Comparison of ENCODE assay signal across 8 mouse cellular contexts in the genomic region with DNA sequence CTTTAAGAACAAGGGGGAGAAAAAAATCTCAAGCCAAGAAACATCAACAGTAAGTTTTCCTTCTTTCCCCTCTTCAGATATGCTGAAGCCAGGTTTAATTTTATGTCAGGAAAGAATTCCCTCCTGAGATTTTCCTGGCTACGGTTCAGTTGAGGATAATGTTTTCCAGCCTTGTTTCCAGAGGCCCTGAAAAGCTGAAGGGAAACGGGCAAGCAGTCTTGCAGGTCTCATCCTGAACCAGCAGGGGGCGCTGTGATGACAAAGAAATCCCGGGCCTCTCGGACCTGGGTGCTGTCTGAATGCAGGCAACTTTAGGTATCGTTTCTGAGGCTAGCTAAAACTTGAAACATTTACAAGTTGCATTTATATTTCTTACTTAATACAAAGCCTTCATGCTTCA.
A peak's percentile ranks its signal among the peaks of the same experiment; 100 is the strongest.
DNase-seq lines count a peak whose midpoint lies in the region; ATAC-seq lines count a peak whose summit lies in the region.

No protein-coding gene starts in this region.

- H3K9ac ChIP-seq in forebrain, embryonic 11.5 days (ENCODE audit: low read length), result no peak overlapping the region

- intact Hi-C loops in heart, postnatal 36 days (cut with DNase I), result loop anchor here (1.0 to 10.0 kb wide), 6 partner anchors 41 to 387 kb away; no protein-coding TSS in a partner anchor

- H3K27ac ChIP-seq in forebrain, embryonic 11.5 days (ENCODE audit: low read depth, low read length), result no peak overlapping the region

- no peak overlapping the region for H3K4me2 ChIP-seq in forebrain, embryonic 11.5 days (ENCODE audit: low read depth, low read length, severe bottlenecking)

- 8% methylated on average over 6 of the region's 6 CpGs for WGBS in forebrain, embryonic 11.5 days

- no peak overlapping the region for H3K4me3 ChIP-seq in forebrain, embryonic 11.5 days (ENCODE audit: low read depth, low read length)

- peak; percentile 60; the same call in 1 of the 2 replicates for ATAC-seq in forebrain, embryonic 11.5 days (replicated peaks; ENCODE audit: low FRiP score)

- H3K27me3 ChIP-seq in forebrain, embryonic 11.5 days (ENCODE audit: control insufficient read depth, insufficient read depth, low read length), result no peaks in the 10 kb centered on the region

- no peaks in the 10 kb centered on the region for H3K9me3 ChIP-seq in forebrain, embryonic 11.5 days (ENCODE audit: control insufficient read depth, low read length)

- no peaks in the 10 kb centered on the region for H3K4me1 ChIP-seq in forebrain, embryonic 11.5 days (replicated peaks; ENCODE audit: control insufficient read depth, insufficient read depth, low read length)

- DNase-seq in CD8-positive naive resting alpha-beta T cell, adult 2 months (ENCODE audit: low read depth in 2 of 2, low spot score in 2 of 2), result peak; percentile 28 to 50
- peak; percentile 74 for DNase-seq in brain, adult 2 months (ENCODE audit: low read depth, low spot score)
- DNase-seq in forebrain, embryonic 11.5 days (ENCODE audit: low spot score), result peak; percentile 88
- DNase-seq in heart, postnatal 36 days, result peak; percentile 87 to 91
- peak; percentile 48 for DNase-seq in layer of hippocampus, adult 9-10 months (ENCODE audit: low spot score)
- peak; percentile 79 for DNase-seq in lung, postnatal 25 days (ENCODE audit: low spot score)
- peak; percentile 81 for DNase-seq in retina, embryonic 14.5 days (ENCODE audit: low spot score)
- DNase-seq in thymus, postnatal 36 days, result peak; percentile 50 to 64

- no peaks in the 10 kb centered on the region for H3K36me3 ChIP-seq in forebrain, embryonic 11.5 days (ENCODE audit: control insufficient read depth, insufficient read depth, low read length)

Comparison
In these comparisons a context has a peak if more than half of its experiments do, and no peak if none do; other contexts are left out.
1. DNase-seq: peak in every context shown above with its lines; median percentile 89 in heart, postnatal 36 days; 88 in forebrain, embryonic 11.5 days; 81 in retina, embryonic 14.5 days; 79 in lung, postnatal 25 days; 74 in brain, adult 2 months; 57 in thymus, postnatal 36 days; 48 in layer of hippocampus, adult 9-10 months; 39 in CD8-positive naive resting alpha-beta T cell, adult 2 months.